Mouse (Mus musculus) megakaryocyte progenitor cell, adult 5-6 weeks (primary cell): ENCODE results near the gene Gnat3. TPM values are rescaled to one million over a fixed set of nuclear protein-coding genes. Genes with fewer than 3 reads are reported as not detected.
A peak's percentile ranks its signal among the peaks of the same experiment; 100 is the strongest.

Source experiments
- ATAC-seq: replicated peaks from 2 replicates; pipeline ENCODE4 v1.8.0; 2016; ENCODE audit warnings: mild to moderate bottlenecking, moderate TSS enrichment, inconsistent platforms; ENCODE audit not compliant: poor library complexity
- total RNA-seq, 2 experiments: library from RNA; stranded (forward) in 1 of 2; stranded (reverse) in 1 of 2; fragments of 157-497, 149-512 nt in 1 of 2; fragments of 200-1000 nt in 1 of 2; gene quantifications; 2 replicates each; pipeline versions ENCODE4 v1.2.3 to v1.2.4; 2015 to 2017

Gnat3 gene
- total RNA-seq, 2 experiments from 2014 or later: not detected

DNA sequence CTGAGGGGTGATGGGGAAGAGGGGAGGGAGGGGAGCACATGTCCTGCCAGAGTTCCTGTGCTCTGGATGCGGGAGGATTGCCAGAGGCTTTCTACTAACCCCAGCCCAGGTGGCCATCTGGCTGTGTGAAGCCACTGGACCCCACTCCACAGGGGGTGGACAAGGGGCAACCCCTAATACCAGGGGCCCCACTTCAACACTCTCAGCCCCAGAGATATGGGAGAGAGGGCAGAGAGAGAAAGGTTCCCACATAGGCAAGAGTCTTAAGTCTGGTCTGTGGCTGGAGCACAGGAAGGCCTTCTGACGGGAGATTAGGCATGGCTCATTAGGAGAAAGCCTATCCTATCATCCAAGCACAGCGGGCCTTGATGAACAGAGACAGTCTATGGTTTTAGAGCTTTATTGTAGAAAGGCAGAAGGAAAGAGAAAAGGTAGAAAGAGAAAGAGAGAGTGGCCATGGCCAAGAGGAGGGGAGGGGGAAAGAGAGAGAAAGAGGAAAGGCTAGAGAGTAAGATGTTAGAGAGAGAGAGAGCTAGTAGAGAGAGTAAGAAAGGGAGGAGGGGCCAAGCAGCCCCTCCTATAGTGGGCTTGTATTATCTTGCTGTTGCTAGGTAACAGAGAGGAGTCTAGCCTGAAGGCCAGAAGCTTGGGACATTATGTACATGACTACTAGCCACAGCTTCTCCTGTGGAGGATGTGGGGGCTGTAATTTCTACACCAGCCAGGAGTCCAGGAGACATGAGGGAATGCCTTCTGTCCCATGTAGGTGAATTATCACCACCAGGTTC lies 42.7 kb downstream of the Gnat3 start:
- ATAC-seq: no peak

DNA sequence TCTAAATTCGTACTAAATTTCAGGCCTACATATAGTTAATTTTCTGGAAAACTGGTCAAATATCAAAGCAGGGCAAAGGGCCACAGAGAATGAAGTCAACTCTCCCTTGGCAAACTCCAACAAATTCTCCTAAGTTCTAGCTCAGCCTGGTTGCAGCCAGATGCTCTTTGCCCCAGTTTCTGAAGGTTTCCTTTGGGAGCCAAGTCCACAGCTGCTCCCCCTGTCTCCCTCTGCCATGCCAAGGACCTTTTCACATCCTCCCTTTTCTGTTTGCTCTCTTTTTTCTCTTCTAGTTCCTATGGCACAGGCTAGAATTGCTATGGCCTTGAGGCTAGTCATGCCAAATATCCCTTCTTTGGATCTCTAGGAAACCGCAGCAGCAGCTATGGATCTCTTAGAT lies 43.8 kb downstream of the Gnat3 start:
- ATAC-seq: no peak

DNA sequence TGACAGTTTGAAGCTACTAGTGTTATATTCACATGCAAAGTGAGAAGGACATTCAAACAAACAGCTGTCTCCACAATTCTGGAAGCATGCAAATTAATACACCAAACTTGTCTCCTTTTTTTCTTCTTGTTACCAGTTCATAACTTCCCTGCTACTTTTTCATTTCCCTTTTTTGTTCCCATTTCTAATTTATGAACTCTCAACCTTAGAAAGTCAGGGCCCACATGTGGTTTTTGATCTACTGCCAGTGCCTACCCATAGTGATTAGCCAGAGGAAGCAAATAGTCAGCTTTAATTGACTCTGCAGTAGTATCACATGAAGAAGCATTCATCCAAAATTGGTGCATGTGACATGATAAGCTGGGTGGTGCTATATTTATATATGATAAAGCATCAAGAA lies 44.7 kb downstream of the Gnat3 start:
- peak; percentile 90 for ATAC-seq

DNA sequence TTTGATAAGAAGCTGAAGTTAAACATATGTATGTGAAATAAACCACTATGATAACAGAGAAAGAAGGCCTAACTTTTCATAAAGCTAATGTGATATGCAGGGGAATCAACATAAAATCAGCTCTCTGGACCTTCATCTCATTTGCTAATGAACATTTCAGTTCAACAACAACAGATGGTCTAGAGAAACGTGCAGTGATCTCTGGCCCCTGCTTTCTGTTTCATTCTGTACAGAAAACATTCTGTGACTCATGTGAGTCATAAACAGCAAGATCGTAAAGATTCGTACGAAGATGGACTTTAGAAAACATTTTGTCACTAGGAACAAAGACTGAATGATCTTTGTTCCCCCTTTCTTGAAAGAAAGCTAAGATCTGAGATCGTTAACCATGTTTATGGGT lies 48.0 kb downstream of the Gnat3 start:
- ATAC-seq: no peak

DNA sequence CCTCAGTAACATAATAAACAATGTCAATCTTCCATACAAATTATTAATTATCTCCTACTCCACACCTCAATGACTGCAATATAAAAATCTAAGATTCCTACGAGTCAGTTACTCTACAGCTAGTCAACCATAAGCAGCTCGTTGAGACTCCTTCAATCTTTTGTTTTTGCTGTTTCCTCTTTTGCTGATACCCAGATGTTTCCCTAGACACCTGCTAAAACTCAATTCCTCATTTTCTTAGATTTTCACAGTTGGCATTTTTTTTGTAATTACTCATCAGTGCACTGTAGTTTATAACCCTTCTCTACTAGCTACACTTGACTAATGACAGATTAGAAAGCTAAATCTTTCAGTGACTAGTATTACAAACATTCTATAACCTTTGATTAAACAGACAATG lies 50.8 kb downstream of the Gnat3 start:
- peak; percentile 77 for ATAC-seq

DNA sequence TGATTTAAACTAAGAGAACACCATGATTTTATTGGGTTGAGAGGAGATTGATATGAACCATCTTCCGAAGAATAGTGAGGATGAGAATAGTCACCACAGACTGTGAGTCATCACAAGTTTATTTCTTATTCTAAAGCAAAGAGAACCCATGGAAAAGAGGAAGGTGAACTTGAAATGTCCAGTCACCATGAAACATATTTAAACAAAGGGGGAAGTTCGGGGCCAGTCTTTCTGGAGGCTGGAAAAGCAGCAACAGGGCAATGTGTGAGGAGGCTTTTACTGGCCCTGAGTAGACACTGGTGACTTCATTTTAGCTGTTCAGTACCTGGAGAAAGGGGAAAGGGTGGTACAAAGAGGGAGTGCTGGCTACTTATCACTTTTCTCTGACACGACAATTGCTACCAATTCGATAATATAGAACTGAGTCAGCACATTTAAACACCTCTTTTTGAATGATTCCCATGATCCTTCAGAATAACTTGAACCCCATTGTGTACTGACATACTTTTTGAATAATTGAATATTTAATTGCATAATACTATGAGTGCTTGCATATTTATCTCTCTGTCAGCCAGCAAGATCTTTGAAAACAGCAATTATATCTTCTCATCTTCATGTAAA lies 52.0 kb downstream of the Gnat3 start:
- ATAC-seq: peak; percentile 84

DNA sequence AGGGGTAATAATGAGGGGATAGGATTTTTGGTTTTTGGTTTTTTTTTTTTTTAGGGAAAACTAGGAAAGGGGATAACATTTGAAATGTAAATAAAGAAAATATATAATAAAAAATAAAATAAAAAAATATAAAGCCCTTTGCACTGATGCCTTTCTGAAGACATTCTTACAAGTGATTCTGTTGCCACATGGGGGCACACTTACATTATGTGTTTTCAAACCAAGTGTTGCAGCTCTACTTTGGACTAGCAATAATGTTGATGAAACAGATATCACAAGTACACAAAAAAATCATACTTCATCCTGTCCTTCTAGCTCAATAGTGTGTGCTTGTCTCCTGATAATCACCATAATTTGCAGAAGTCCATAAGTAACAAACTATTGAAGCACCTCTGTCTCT lies 61.0 kb downstream of the Gnat3 start:
- ATAC-seq: no peak

DNA sequence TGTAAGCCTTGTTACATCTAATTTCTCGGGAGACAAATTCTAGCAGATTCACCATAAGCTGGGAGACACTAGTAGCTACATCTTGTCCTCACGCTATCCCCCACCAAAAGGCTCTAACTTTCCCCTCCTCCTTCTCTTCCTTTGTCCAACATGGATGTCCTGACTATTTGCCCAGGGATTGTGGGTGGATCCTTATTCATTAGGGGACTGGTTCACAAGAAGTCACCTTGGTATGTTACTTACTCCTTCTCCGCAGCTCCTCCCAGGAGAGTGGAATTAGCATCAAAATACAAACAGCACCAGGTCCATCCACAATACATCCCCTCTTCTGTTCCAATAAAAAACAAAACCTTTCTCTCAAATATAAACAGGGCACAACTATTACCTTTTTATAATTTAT lies 65.2 kb downstream of the Gnat3 start:
- no peak for ATAC-seq

DNA sequence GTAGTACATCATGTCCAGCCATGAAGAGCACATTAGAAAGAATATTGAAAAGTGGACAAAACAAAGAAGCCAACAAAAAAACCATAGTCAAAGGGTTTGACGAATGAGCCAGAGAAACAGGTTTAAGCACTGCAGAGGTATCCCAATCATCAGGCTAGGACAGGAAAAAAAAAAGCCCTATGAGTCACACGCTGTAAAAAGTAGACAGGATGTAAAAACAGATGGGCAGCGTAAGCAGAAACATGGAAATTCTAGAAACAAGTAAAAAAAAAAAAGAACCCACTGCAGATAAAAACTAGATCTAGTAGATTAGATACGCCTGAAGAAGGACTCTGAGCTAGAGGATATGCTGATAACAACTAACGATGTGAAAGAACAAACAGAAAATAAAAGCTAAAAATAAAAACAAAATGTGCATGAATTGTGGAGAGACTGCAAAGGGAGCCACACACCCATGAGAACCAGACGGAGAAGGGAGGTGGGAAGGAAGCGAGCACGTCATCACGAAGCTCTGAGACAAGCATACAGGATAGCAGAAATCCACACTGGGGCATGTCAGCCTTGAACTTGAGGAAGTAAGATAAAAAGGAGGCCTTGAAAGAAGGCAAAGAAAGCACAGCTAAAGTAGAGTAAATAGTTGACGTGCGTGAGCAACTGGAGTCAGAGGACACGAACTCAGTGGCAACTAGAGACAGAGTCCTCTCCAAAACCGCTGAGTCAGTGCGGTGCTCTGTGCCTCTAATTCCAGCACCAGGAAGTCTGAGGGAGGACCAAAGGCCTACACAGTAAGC lies 73.7 kb downstream of the Gnat3 start:
- ATAC-seq: peak; percentile 70

DNA sequence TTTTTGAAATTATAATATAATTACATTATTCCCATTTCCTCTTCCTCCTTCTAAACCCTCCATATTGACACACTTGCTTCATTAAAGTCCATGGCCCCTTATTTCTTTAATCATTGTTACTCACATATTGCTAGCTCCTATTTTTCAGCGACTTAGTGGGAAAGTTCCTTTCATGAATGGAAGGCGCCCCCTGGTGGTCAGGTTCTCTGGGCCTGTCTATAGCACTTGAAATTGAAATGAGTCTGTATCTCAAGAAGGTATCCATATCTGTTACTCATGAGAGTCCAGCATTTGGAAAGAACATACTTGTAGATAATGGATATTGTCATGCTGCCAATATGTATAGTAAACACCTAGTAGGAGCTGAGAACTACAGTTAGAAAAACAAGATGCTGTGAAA lies 80.7 kb downstream of the Gnat3 start:
- peak; percentile 95 for ATAC-seq

DNA sequence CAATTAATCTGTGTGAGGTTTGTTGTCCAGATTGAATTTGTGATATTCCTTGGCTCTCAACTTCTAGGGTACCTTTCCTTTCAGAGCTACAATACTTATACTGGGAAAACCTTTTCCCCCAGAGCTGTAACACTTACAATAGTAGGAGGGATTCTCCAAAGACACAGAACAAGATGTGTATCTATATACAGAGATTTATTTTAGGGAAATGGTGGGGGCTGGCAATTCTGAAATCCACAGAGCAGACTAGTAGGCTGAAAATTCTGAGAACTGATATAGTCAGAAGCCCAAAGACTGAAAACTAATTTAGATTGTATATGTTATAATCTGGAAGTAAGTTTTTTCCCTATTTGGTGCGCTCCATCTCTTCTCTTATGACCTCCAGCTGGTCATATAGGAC lies 86.5 kb downstream of the Gnat3 start:
- no peak for ATAC-seq

DNA sequence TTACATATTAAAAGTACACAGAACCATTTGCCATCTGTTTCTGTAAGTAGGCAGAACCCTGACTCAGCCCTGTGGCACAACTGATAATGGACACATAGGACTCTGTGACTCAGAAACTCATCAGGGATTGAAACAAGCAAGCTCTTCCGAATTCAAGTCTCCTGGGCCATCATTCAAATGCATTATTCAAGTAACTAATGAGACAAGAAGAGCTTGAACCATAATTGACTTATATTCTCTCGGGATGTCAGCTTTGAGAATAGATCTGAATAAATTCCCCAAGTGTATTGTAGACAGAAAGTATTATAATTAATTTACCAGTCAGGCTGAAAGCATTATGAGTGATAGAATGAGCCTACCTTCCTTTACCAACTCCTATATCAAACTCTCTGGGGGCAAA lies 93.0 kb downstream of the Gnat3 start:
- ATAC-seq: no peak

Other genes starting within 250 kb of the Gnat3 start
- gene Cd36, start 73.7 kb upstream of the Gnat3 start, total RNA-seq (2015): 0.98 and 1.6 TPM in 2 replicates
- gene Cd36, start 73.7 kb upstream of the Gnat3 start, total RNA-seq (2017): 0.92 and 2.9 TPM in 2 replicates